In genomic region chr4:155739741-155740636, GRCm38 (mm10) we compare ENCODE assay signal across 11 mouse cellular contexts. TPM values are rescaled to one million over a fixed set of nuclear protein-coding genes. Genes with fewer than 3 reads are reported as not detected.
DNase-seq lines count a peak whose midpoint lies in the region; ATAC-seq and TF ChIP-seq lines count a peak whose summit lies in the region.
"Had no signal": no experiment of that assay in that cellular context is flagged by ENCODE, and none has a peak within 500 bp of the region (broad histone marks: within the 10 kb centered on the region; RNA-seq: fewer than 3 reads in every experiment).

No protein-coding gene starts in this region.

- peak; percentile 51 for ATAC-seq in heart, postnatal 0 days (ENCODE audit: insufficient read depth, low read depth)
- peak; percentile 13; the same call in 1 of the 2 replicates for ATAC-seq in midbrain, embryonic 12.5 days (ENCODE audit: low FRiP score, low read depth)
- no peak; the same call in 1 of the 2 replicates for ATAC-seq in midbrain, embryonic 11.5 days (ENCODE audit: low FRiP score)
- ATAC-seq in forebrain, embryonic 14.5 days: peak; percentile 45; the same call in 1 of the 2 replicates

- H3K9ac ChIP-seq in heart, postnatal 0 days (replicated peaks; ENCODE audit: low read depth, low read length): no peak overlapping the region; the same call in 1 of the 2 replicates
- H3K9ac ChIP-seq in midbrain, embryonic 12.5 days (replicated peaks): no peak overlapping the region
- no peak overlapping the region for H3K9ac ChIP-seq in midbrain, embryonic 11.5 days (ENCODE audit: low read length)
- no peak overlapping the region for H3K9ac ChIP-seq in forebrain, embryonic 14.5 days (ENCODE audit: low read length)
- H3K9ac ChIP-seq: embryonic facial prominence, embryonic 15.5 days had no signal

- TF ChIP-seq EP300 in heart, postnatal 0 days (IDR thresholded peaks at IDR 0.05; ENCODE audit: low read depth): no peak

- WGBS in heart, postnatal 0 days: 63% methylated on average over 36 of the region's 37 CpGs
- 87% methylated on average over 37 of the region's 37 CpGs for WGBS in midbrain, embryonic 12.5 days
- 88% methylated on average over 37 of the region's 37 CpGs for WGBS in midbrain, embryonic 11.5 days
- WGBS in forebrain, embryonic 14.5 days: 75% methylated on average over 37 of the region's 37 CpGs
- 84% methylated on average over 37 of the region's 37 CpGs for WGBS in limb, embryonic 10.5 days

- no peaks in the 10 kb centered on the region for H3K9me3 ChIP-seq in heart, postnatal 0 days (replicated peaks; ENCODE audit: control insufficient read depth, low read length)
- H3K9me3 ChIP-seq in midbrain, embryonic 12.5 days: no peaks in the 10 kb centered on the region
- H3K9me3 ChIP-seq in midbrain, embryonic 11.5 days (ENCODE audit: control insufficient read depth, low read length): no peaks in the 10 kb centered on the region
- no peaks in the 10 kb centered on the region for H3K9me3 ChIP-seq in forebrain, embryonic 14.5 days (replicated peaks; ENCODE audit: control insufficient read depth, low read length)
- no peaks in the 10 kb centered on the region for H3K9me3 ChIP-seq in limb, embryonic 10.5 days (replicated peaks)
- H3K9me3 ChIP-seq: embryonic facial prominence, embryonic 15.5 days had no signal

- H3K4me2 ChIP-seq in heart, postnatal 0 days (ENCODE audit: low read depth, low read length): no peak overlapping the region
- no peak overlapping the region for H3K4me2 ChIP-seq in midbrain, embryonic 12.5 days (replicated peaks)
- H3K4me2 ChIP-seq in midbrain, embryonic 11.5 days: no peak overlapping the region
- H3K4me2 ChIP-seq in forebrain, embryonic 14.5 days (ENCODE audit: low read length): no peak overlapping the region
- H3K4me2 ChIP-seq: embryonic facial prominence, embryonic 15.5 days had no signal

- H3K27me3 ChIP-seq in heart, postnatal 0 days (ENCODE audit: control insufficient read depth, insufficient read depth, low read length): no peaks in the 10 kb centered on the region
- H3K27me3 ChIP-seq in midbrain, embryonic 12.5 days: no peaks in the 10 kb centered on the region
- H3K27me3 ChIP-seq in midbrain, embryonic 11.5 days (ENCODE audit: control insufficient read depth, insufficient read depth, low read length): no peaks in the 10 kb centered on the region
- H3K27me3 ChIP-seq in forebrain, embryonic 14.5 days (replicated peaks; ENCODE audit: control insufficient read depth, insufficient read depth, low read length): no peaks in the 10 kb centered on the region
- H3K27me3 ChIP-seq in limb, embryonic 10.5 days (ENCODE audit: low read depth, poor library complexity, severe bottlenecking): no peaks in the 10 kb centered on the region
- H3K27me3 ChIP-seq: embryonic facial prominence, embryonic 15.5 days had no signal

- no peak for TF ChIP-seq CTCF in heart, postnatal 0 days (IDR thresholded peaks at IDR 0.05; ENCODE audit: low read depth)

- H3K4me3 ChIP-seq in heart, postnatal 0 days (ENCODE audit: low read depth, low read length): no peak overlapping the region
- no peak overlapping the region for H3K4me3 ChIP-seq in midbrain, embryonic 12.5 days
- no peak overlapping the region for H3K4me3 ChIP-seq in midbrain, embryonic 11.5 days (ENCODE audit: low read depth, low read length)
- no peak overlapping the region for H3K4me3 ChIP-seq in forebrain, embryonic 14.5 days (ENCODE audit: low read depth, low read length)
- no peak overlapping the region for H3K4me3 ChIP-seq in limb, embryonic 10.5 days
- H3K4me3 ChIP-seq: embryonic facial prominence, embryonic 15.5 days had no signal

- DNase-seq in heart, postnatal 0 days (ENCODE audit: low spot score): peak; percentile 25
- no peak for DNase-seq in heart, postnatal 25 days (ENCODE audit: low spot score)
- no peak for DNase-seq in midbrain, embryonic 11.5 days (ENCODE audit: low spot score, missing footprints)
- peak; percentile 77 for DNase-seq in cerebellum, adult 11 months
- peak; percentile 29 for DNase-seq in forebrain, embryonic 14.5 days (ENCODE audit: low spot score)
- no peak for DNase-seq in thymus, postnatal 25 days
- DNase-seq in limb, embryonic 10.5 days (ENCODE audit: low spot score): no peak
- DNase-seq: gastrocnemius, postnatal 25 days; lung, postnatal 36 days had no signal

- H3K36me3 ChIP-seq in heart, postnatal 0 days (replicated peaks; ENCODE audit: control insufficient read depth, insufficient read depth, low read length): peaks cover 55% of the 10 kb centered on the region
- H3K36me3 ChIP-seq in midbrain, embryonic 12.5 days: peaks cover 73% of the 10 kb centered on the region
- H3K36me3 ChIP-seq in midbrain, embryonic 11.5 days (ENCODE audit: control insufficient read depth, insufficient read depth, low read length): peaks cover 8% of the 10 kb centered on the region
- H3K36me3 ChIP-seq in forebrain, embryonic 14.5 days (ENCODE audit: control insufficient read depth, insufficient read depth, low read length): peaks cover 66% of the 10 kb centered on the region
- peaks cover 86% of the 10 kb centered on the region for H3K36me3 ChIP-seq in limb, embryonic 10.5 days

- intact Hi-C loops in heart, postnatal 25 days (cut with DNase I): no loop called here

- H3K27ac ChIP-seq in heart, postnatal 0 days (ENCODE audit: low read depth): no peak overlapping the region
- no peak overlapping the region for H3K27ac ChIP-seq in midbrain, embryonic 12.5 days (replicated peaks)
- H3K27ac ChIP-seq in midbrain, embryonic 11.5 days (ENCODE audit: low read depth, low read length): no peak overlapping the region
- peak overlapping the region; percentile 39; the same call in 1 of the 2 replicates for H3K27ac ChIP-seq in forebrain, embryonic 14.5 days (ENCODE audit: low read depth, low read length)
- no peak overlapping the region for H3K27ac ChIP-seq in limb, embryonic 10.5 days
- H3K27ac ChIP-seq: embryonic facial prominence, embryonic 15.5 days had no signal

- H3K4me1 ChIP-seq in heart, postnatal 0 days (ENCODE audit: control insufficient read depth, insufficient read depth): peaks cover 6% of the 10 kb centered on the region
- peaks cover 14% of the 10 kb centered on the region for H3K4me1 ChIP-seq in midbrain, embryonic 12.5 days
- peaks cover 11% of the 10 kb centered on the region for H3K4me1 ChIP-seq in midbrain, embryonic 11.5 days (ENCODE audit: control insufficient read depth, insufficient read depth, low read length)
- H3K4me1 ChIP-seq in forebrain, embryonic 14.5 days (ENCODE audit: control insufficient read depth, insufficient read depth, low read length): peaks cover 6% of the 10 kb centered on the region
- peaks cover 23% of the 10 kb centered on the region for H3K4me1 ChIP-seq in limb, embryonic 10.5 days

RNA-seq across cellular contexts. Expression of gene Tmem240, which starts 5.4 kb away (rescaled TPM):
- 0.57 and 1.7 TPM in 2 replicates for total RNA-seq in heart, postnatal 0 days (2014; rRNA removed; ENCODE audit: low replicate concordance)
- 0.41 and 0.48 TPM in 2 replicates for polyA plus RNA-seq in heart, postnatal 0 days (2015; fragmentation: Nextera tagmentation; extraction: Ambion mirVana)
- under 1 TPM; 0.60 to 0.87 TPM for total RNA-seq in heart, postnatal 25 days (2021)
- 4.2 and 4.7 TPM in 2 replicates for polyA plus RNA-seq in midbrain, embryonic 12.5 days (2016; fragmentation: Nextera tagmentation; extraction: Ambion mirVana)
- polyA plus RNA-seq in midbrain, embryonic 11.5 days (2014; fragmentation: Nextera tagmentation; extraction: Ambion mirVana): 0.69 and 0.96 TPM in 2 replicates
- 3.4 and 3.5 TPM in 2 replicates for polyA plus RNA-seq in forebrain, embryonic 14.5 days (2014; fragmentation: Nextera tagmentation; extraction: Ambion mirVana)
- polyA plus RNA-seq in limb, embryonic 10.5 days (2016; fragmentation: Nextera tagmentation; extraction: Ambion mirVana): 0.58 and 0.79 TPM in 2 replicates

RNA-seq across cellular contexts. Expression of gene Atad3a, which starts 20.9 kb away (rescaled TPM):
- 123 and 128 TPM in 2 replicates for total RNA-seq in heart, postnatal 0 days (2014; rRNA removed; ENCODE audit: low replicate concordance)
- polyA plus RNA-seq in heart, postnatal 0 days (2015; fragmentation: Nextera tagmentation; extraction: Ambion mirVana): 85.3 and 99.3 TPM in 2 replicates
- 10 to 100 TPM; 49.6 to 50.3 TPM for total RNA-seq in heart, postnatal 25 days (2021)
- polyA plus RNA-seq in midbrain, embryonic 12.5 days (2016; fragmentation: Nextera tagmentation; extraction: Ambion mirVana): 87.1 and 97.3 TPM in 2 replicates
- polyA plus RNA-seq in midbrain, embryonic 11.5 days (2014; fragmentation: Nextera tagmentation; extraction: Ambion mirVana): 84.5 and 84.6 TPM in 2 replicates
- 62.0 and 70.0 TPM in 2 replicates for polyA plus RNA-seq in forebrain, embryonic 14.5 days (2014; fragmentation: Nextera tagmentation; extraction: Ambion mirVana)
- 138 and 161 TPM in 2 replicates for polyA plus RNA-seq in limb, embryonic 10.5 days (2016; fragmentation: Nextera tagmentation; extraction: Ambion mirVana)

RNA-seq across cellular contexts. Expression of gene Vwa1, which starts 34.5 kb away (rescaled TPM):
- 15.5 and 20.0 TPM in 2 replicates for total RNA-seq in heart, postnatal 0 days (2014; rRNA removed; ENCODE audit: low replicate concordance)
- polyA plus RNA-seq in heart, postnatal 0 days (2015; fragmentation: Nextera tagmentation; extraction: Ambion mirVana): 7.1 and 7.5 TPM in 2 replicates
- 1 to 10 TPM; 7.9 to 9.4 TPM for total RNA-seq in heart, postnatal 25 days (2021)
- polyA plus RNA-seq in midbrain, embryonic 12.5 days (2016; fragmentation: Nextera tagmentation; extraction: Ambion mirVana): 13.9 and 14.6 TPM in 2 replicates
- polyA plus RNA-seq in midbrain, embryonic 11.5 days (2014; fragmentation: Nextera tagmentation; extraction: Ambion mirVana): 9.1 and 9.9 TPM in 2 replicates
- 21.8 and 24.6 TPM in 2 replicates for polyA plus RNA-seq in forebrain, embryonic 14.5 days (2014; fragmentation: Nextera tagmentation; extraction: Ambion mirVana)
- polyA plus RNA-seq in limb, embryonic 10.5 days (2016; fragmentation: Nextera tagmentation; extraction: Ambion mirVana): 4.7 and 6.6 TPM in 2 replicates

RNA-seq across cellular contexts. Expression of gene Ssu72, which starts 35.4 kb away (rescaled TPM):
- total RNA-seq in heart, postnatal 0 days (2014; rRNA removed; ENCODE audit: low replicate concordance): 83.6 and 95.7 TPM in 2 replicates
- polyA plus RNA-seq in heart, postnatal 0 days (2015; fragmentation: Nextera tagmentation; extraction: Ambion mirVana): 106 TPM in 2 replicates
- total RNA-seq in heart, postnatal 25 days (2021): 10 to 100 TPM; 41.8 to 44.6 TPM
- 140 TPM in 2 replicates for polyA plus RNA-seq in midbrain, embryonic 12.5 days (2016; fragmentation: Nextera tagmentation; extraction: Ambion mirVana)
- 147 and 155 TPM in 2 replicates for polyA plus RNA-seq in midbrain, embryonic 11.5 days (2014; fragmentation: Nextera tagmentation; extraction: Ambion mirVana)
- 153 and 179 TPM in 2 replicates for polyA plus RNA-seq in forebrain, embryonic 14.5 days (2014; fragmentation: Nextera tagmentation; extraction: Ambion mirVana)
- polyA plus RNA-seq in limb, embryonic 10.5 days (2016; fragmentation: Nextera tagmentation; extraction: Ambion mirVana): 161 and 163 TPM in 2 replicates

RNA-seq across cellular contexts. Expression of gene Tmem88b, which starts 45.7 kb away (rescaled TPM):
- 3.4 and 4.2 TPM in 2 replicates for total RNA-seq in heart, postnatal 0 days (2014; rRNA removed; ENCODE audit: low replicate concordance)
- polyA plus RNA-seq in heart, postnatal 0 days (2015; fragmentation: Nextera tagmentation; extraction: Ambion mirVana): 2.5 and 2.9 TPM in 2 replicates
- under 1 TPM; 0.75 to 0.84 TPM for total RNA-seq in heart, postnatal 25 days (2021)
- polyA plus RNA-seq in midbrain, embryonic 12.5 days (2016; fragmentation: Nextera tagmentation; extraction: Ambion mirVana): 0.38 and 0.63 TPM in 2 replicates
- polyA plus RNA-seq in midbrain, embryonic 11.5 days (2014; fragmentation: Nextera tagmentation; extraction: Ambion mirVana): 0.14 and 0.21 TPM in 2 replicates
- polyA plus RNA-seq in forebrain, embryonic 14.5 days (2014; fragmentation: Nextera tagmentation; extraction: Ambion mirVana): 0.12 and 0.25 TPM in 2 replicates
- polyA plus RNA-seq in limb, embryonic 10.5 days (2016; fragmentation: Nextera tagmentation; extraction: Ambion mirVana): 0.30 and 0.33 TPM in 2 replicates

Comparison
In these comparisons a context has a peak if more than half of its experiments do, and no peak if none do; other contexts are left out.
1. DNase-seq: peak in heart, postnatal 0 days (single experiment), cerebellum, adult 11 months (single experiment) and forebrain, embryonic 14.5 days (single experiment); none in heart, postnatal 25 days (single experiment), midbrain, embryonic 11.5 days (single experiment), thymus, postnatal 25 days (single experiment) and limb, embryonic 10.5 days (single experiment).